Mouse (Mus musculus): ENCODE measurements around the gene Gm17509. TPM values are rescaled to one million over a fixed set of nuclear protein-coding genes. Genes with fewer than 3 reads are reported as not detected.
"Not testable (repeated sequence)": the region's sequence is repeated elsewhere in the genome, so short reads cannot be mapped to it uniquely, and the experiment has no call there.

Gene Gm17509
- polyA plus RNA-seq, 1 experiment from 2014 or later = 0.37 TPM

DNA sequence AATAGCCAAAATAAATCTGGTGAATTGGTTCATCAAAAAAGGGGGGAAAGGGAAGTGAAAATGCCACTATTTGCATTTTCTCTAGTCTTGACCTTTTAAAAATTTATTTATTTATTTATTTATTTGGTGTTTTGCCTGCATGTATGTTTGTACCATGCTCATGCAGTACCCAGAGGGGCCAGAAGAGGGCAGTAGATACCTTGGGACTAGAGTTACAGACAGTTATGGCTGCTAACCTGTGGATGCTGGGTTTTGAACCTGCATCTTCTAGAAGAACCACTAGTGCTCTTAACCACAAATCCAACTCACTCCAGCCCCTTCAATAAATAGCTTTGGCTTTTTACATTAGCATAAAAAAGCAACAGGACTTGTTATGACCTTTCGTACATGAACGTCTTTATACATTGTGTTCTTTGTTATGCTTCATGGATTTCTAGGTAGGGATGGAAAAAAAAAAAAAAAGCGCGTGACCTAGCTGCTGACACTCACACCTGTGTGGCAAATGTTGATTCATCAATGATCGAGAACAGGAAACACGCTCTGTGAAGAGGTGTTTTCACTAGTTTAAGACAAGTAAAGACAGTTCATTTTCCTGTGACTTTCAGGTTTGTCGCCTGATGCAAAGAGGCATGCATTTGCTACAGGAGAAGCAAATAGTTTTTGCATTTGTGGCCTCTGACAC, 22.3 kb downstream of the Gm17509 start:
- Histone ChIP-seq H3K4me1 (ENCODE audit: control insufficient read depth, insufficient read depth, low read length) (no peaks in the 10 kb centered on the region), H3K27me3 (ENCODE audit: control insufficient read depth, insufficient read depth, low read length) (no peaks in the 10 kb centered on the region), H3K9me3 (ENCODE audit: control insufficient read depth, low read length) (no peaks in the 10 kb centered on the region), H3K9ac (ENCODE audit: low read length) (no peak overlapping the region), H3K36me3 (ENCODE audit: control insufficient read depth, insufficient read depth, low read length) (no peaks in the 10 kb centered on the region), H3K4me2 (ENCODE audit: low read depth) (no peak overlapping the region), H3K4me3 (ENCODE audit: low read depth, low read length) (no peak overlapping the region), H3K27ac (ENCODE audit: low read depth, low read length) (no peak overlapping the region)
- ATAC-seq (ENCODE audit: insufficient read depth, low FRiP score, low TSS enrichment) = no peak
- WGBS = 89% methylated on average over 7 of the region's 7 CpGs
- DNase-seq (ENCODE audit: low spot score) = peak; percentile 77

DNA sequence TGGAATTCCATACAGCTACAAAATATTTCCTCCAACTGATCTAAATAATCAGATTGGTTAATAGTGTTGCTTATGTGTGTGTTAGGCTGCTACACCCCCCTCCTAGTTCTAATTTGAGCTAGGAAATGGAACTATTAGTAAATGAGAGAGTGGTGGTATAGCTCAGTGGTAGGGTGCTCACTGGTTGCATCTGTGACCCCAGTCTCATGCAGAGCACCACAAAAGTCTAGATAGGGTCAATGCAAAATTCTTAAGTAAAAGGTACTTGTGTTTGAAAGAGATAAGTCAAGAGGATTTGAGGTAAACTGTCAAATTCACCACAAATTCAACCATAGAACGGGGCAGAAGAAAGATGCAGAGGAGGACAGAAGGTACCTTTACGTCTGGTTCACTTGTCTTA, 23.2 kb downstream of the Gm17509 start:
- Histone ChIP-seq H3K27me3 (ENCODE audit: control insufficient read depth, insufficient read depth, low read length) (no peaks in the 10 kb centered on the region), H3K4me1 (ENCODE audit: control insufficient read depth, insufficient read depth, low read length) (no peaks in the 10 kb centered on the region), H3K36me3 (ENCODE audit: control insufficient read depth, insufficient read depth, low read length) (no peaks in the 10 kb centered on the region), H3K4me2 (ENCODE audit: low read depth) (no peak overlapping the region), H3K4me3 (ENCODE audit: low read depth, low read length) (no peak overlapping the region), H3K9me3 (ENCODE audit: control insufficient read depth, low read length) (no peaks in the 10 kb centered on the region), H3K9ac (ENCODE audit: low read length) (no peak overlapping the region), H3K27ac (ENCODE audit: low read depth, low read length) (no peak overlapping the region)
- DNase-seq (ENCODE audit: low spot score) (no peak), ATAC-seq (ENCODE audit: insufficient read depth, low FRiP score, low TSS enrichment) (no peak)
- WGBS = 95% methylated on average over 2 of the region's 2 CpGs

DNA sequence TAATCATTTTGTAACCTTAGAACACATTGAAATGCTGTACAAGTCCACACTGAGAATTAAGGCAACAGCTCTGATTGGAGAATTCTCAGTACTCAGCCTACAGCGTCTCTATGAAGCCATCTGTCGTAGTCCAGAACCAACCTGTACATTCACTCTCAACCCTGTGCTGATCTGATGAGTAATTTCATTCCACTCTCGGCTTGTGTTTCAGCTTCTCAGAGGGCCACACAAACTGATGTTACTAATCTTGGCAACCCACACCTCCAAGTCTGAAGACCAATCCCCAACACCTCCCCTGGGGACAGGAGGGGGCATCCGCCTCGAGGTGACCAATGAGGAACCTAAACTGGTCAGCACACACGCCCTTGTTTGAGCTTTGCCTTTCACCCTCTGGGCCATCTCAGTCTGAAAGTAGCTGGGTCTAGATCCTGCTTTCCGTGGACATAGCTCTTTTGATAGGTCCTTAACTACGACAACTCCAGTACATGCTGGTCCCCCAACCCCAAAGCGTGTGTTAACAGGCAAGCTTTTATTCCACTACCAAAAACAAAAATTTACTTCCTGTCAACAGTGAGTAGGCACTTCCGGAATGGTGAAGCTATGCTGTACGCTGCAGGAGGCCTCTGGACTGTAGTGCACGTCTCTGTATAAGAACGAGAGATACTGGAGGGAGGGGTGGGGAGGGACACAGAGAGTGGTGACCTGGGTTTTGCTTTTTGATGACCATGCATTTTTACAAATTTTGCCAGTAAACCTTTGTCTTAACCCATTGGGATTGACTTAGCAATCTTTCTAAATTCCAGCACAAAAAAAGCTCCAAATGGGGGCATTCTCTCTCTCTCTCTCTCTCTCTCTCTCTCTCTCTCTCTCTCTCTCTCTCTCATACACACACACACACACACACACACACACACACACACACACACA, 25.0 kb downstream of the Gm17509 start:
- no peaks in the 10 kb centered on the region for H3K4me1 ChIP-seq (ENCODE audit: control insufficient read depth, insufficient read depth, low read length)
- no peak overlapping the region for H3K9ac ChIP-seq (ENCODE audit: low read length)
- DNase-seq (ENCODE audit: low spot score) (no peak), ATAC-seq (ENCODE audit: insufficient read depth, low FRiP score, low TSS enrichment) (no peak)
- H3K9me3 ChIP-seq (ENCODE audit: control insufficient read depth, low read length) = no peaks in the 10 kb centered on the region
- no peak overlapping the region for H3K27ac ChIP-seq (ENCODE audit: low read depth, low read length)
- no peak overlapping the region for H3K4me3 ChIP-seq (ENCODE audit: low read depth, low read length)
- no peaks in the 10 kb centered on the region for H3K36me3 ChIP-seq (ENCODE audit: control insufficient read depth, insufficient read depth, low read length)
- H3K27me3 ChIP-seq (ENCODE audit: control insufficient read depth, insufficient read depth, low read length) = no peaks in the 10 kb centered on the region
- H3K4me2 ChIP-seq (ENCODE audit: low read depth) = no peak overlapping the region
- WGBS = 91% methylated on average over 13 of the region's 13 CpGs

DNA sequence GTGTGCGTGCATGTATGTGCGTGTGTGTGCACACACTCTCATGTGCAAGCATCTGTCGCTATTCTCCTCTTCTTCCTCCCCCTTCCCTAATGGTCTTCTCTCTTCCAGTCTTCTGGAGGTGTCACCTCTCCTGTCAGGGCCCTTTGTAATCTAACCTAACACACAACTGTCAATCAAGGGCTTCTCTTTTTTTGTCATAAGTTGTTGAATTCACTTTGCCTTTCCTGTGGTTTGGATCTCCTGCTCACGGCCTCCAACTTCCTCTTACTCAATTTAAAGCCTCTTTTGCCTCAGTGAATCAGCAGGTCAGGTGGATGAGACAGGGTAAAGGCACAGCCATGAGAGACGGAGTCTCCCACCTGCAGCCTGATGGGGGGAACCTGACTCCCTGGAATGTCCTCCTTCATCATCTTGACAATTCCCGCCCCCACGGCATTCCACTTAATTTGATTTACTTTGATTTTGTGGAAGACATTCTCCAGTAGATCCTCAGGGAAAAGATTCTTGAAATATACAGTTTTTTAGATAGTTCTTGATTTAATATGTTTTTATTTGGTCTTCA, 27.4 kb downstream of the Gm17509 start:
- WGBS = 72% methylated on average over 7 of the region's 7 CpGs
- no peaks in the 10 kb centered on the region for H3K27me3 ChIP-seq (ENCODE audit: control insufficient read depth, insufficient read depth, low read length)

DNA sequence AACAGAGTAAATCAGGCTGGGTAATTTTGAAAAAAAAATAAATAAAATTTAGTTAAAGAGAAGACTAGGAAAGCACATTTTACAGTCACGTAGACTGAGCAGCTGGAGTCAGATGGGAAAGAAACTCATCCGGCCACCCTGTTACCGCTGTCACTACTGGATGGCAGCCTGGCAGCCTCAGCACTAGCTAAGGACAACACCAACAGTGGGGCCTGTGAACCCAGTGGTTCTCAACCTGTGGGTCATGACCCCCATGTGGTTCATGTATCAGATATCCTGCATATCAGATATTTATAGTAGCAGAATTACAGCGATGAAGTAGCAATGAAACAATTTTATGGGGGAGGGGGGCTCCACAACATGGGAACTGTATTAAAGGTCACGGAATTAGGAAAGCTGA, 28.7 kb downstream of the Gm17509 start:
- H3K9ac ChIP-seq (ENCODE audit: low read length) = no peak overlapping the region
- no peak overlapping the region for H3K4me3 ChIP-seq (ENCODE audit: low read depth, low read length)
- no peak overlapping the region for H3K27ac ChIP-seq (ENCODE audit: low read depth, low read length)
- no peaks in the 10 kb centered on the region for H3K4me1 ChIP-seq (ENCODE audit: control insufficient read depth, insufficient read depth, low read length)
- WGBS = 90% methylated on average over 5 of the region's 5 CpGs
- no peaks in the 10 kb centered on the region for H3K27me3 ChIP-seq (ENCODE audit: control insufficient read depth, insufficient read depth, low read length)
- H3K36me3 ChIP-seq (ENCODE audit: control insufficient read depth, insufficient read depth, low read length) = no peaks in the 10 kb centered on the region
- H3K9me3 ChIP-seq (ENCODE audit: control insufficient read depth, low read length) = no peaks in the 10 kb centered on the region
- H3K4me2 ChIP-seq (ENCODE audit: low read depth) = no peak overlapping the region
- DNase-seq (ENCODE audit: low spot score) (no peak), ATAC-seq (ENCODE audit: insufficient read depth, low FRiP score, low TSS enrichment) (no peak)

More for the DNA sequence above, 27.4 kb downstream of the Gm17509 start:
- Histone ChIP-seq H3K4me2 (ENCODE audit: low read depth) (no peak overlapping the region), H3K4me3 (ENCODE audit: low read depth, low read length) (no peak overlapping the region), H3K9me3 (ENCODE audit: control insufficient read depth, low read length) (no peaks in the 10 kb centered on the region), H3K27ac (ENCODE audit: low read depth, low read length) (no peak overlapping the region), H3K4me1 (ENCODE audit: control insufficient read depth, insufficient read depth, low read length) (no peaks in the 10 kb centered on the region), H3K9ac (ENCODE audit: low read length) (no peak overlapping the region), H3K36me3 (ENCODE audit: control insufficient read depth, insufficient read depth, low read length) (no peaks in the 10 kb centered on the region)
- DNase-seq (ENCODE audit: low spot score) (no peak), ATAC-seq (ENCODE audit: insufficient read depth, low FRiP score, low TSS enrichment) (no peak)

DNA sequence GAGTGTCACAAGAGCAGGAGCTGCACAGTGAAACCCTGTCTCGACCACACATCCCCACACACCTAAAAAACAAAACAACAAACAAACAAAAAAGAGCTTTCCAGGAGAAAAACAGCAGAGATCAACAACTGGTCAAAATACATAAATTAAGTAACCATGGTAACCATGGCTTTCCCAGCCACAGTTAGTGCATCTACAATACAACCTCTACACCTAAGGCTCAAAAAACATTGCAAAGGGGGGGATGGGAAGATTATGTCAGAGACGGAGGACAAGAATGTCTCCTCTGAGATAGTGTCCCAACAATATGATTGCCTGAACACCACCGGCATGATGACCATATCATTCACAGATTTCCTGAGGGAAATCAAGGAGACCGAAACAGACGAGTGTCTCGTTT, 35.5 kb downstream of the Gm17509 start:
- no peak overlapping the region for H3K4me3 ChIP-seq (ENCODE audit: low read depth, low read length)
- 88% methylated on average over 6 of the region's 6 CpGs for WGBS
- H3K4me2 ChIP-seq (ENCODE audit: low read depth) = no peak overlapping the region
- ATAC-seq (ENCODE audit: insufficient read depth, low FRiP score, low TSS enrichment) = no peak
- no peak overlapping the region for H3K9ac ChIP-seq (ENCODE audit: low read length)
- H3K4me1 ChIP-seq (ENCODE audit: control insufficient read depth, insufficient read depth, low read length) = no peaks in the 10 kb centered on the region
- H3K36me3 ChIP-seq (ENCODE audit: control insufficient read depth, insufficient read depth, low read length) = no peaks in the 10 kb centered on the region
- DNase-seq (ENCODE audit: low spot score) = no peak
- H3K27me3 ChIP-seq (ENCODE audit: control insufficient read depth, insufficient read depth, low read length) = no peaks in the 10 kb centered on the region
- no peak overlapping the region for H3K27ac ChIP-seq (ENCODE audit: low read depth, low read length)
- no peaks in the 10 kb centered on the region for H3K9me3 ChIP-seq (ENCODE audit: control insufficient read depth, low read length)

DNA sequence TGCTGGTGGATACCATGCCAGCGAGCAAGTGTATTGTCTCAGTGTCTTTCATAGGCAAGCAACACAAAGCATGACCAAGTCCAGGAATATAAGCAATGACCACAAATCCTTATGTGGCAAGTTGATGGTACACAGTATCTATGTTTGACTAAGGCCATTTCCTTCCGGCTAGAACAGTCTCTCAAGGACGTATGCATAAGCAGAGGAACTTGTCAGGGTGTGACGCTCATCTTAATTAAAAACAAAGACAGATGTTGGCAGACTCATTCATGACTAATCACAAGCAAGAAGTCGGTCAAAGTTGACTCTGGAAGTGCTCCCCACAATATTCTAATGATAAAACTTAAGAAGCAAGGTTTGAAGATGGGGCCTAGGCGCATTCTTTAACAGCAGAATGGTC, 37.6 kb downstream of the Gm17509 start:
- no peaks in the 10 kb centered on the region for H3K4me1 ChIP-seq (ENCODE audit: control insufficient read depth, insufficient read depth, low read length)
- no peaks in the 10 kb centered on the region for H3K36me3 ChIP-seq (ENCODE audit: control insufficient read depth, insufficient read depth, low read length)
- no peak overlapping the region for H3K4me3 ChIP-seq (ENCODE audit: low read depth, low read length)
- H3K4me2 ChIP-seq (ENCODE audit: low read depth) = no peak overlapping the region
- 87% methylated on average over 6 of the region's 6 CpGs for WGBS
- no peak overlapping the region for H3K27ac ChIP-seq (ENCODE audit: low read depth, low read length)
- H3K27me3 ChIP-seq (ENCODE audit: control insufficient read depth, insufficient read depth, low read length) = no peaks in the 10 kb centered on the region
- H3K9me3 ChIP-seq (ENCODE audit: control insufficient read depth, low read length) = no peaks in the 10 kb centered on the region
- no peak overlapping the region for H3K9ac ChIP-seq (ENCODE audit: low read length)
- DNase-seq (ENCODE audit: low spot score) (no peak), ATAC-seq (ENCODE audit: insufficient read depth, low FRiP score, low TSS enrichment) (no peak)

DNA sequence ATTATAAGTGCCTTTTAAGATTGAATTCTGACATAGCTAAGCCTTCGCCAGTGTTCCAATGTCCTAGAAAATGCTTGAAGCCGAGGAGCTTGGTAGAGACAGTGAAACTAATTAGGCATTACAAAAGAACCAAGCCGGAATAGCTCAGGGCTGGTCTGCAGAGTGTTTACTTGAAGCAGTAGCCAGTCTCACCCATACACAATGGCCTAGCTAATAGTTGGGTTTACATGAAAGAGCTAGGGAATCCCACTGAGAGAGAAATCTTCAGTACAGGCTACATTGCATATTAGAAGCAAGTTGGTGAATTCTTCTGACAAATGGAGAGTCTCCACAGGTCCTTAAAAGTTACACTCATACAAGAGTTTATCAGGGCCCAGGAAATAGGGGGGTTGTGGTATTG, 40.0 kb downstream of the Gm17509 start:
- not testable (repeated sequence) for ATAC-seq (ENCODE audit: insufficient read depth, low FRiP score, low TSS enrichment); H3K4me2 ChIP-seq (ENCODE audit: low read depth); H3K9ac ChIP-seq (ENCODE audit: low read length); H3K9me3 ChIP-seq (ENCODE audit: control insufficient read depth, low read length); DNase-seq (ENCODE audit: low spot score); H3K36me3 ChIP-seq (ENCODE audit: control insufficient read depth, insufficient read depth, low read length); H3K27ac ChIP-seq (ENCODE audit: low read depth, low read length); H3K4me3 ChIP-seq (ENCODE audit: low read depth, low read length); H3K4me1 ChIP-seq (ENCODE audit: control insufficient read depth, insufficient read depth, low read length); H3K27me3 ChIP-seq (ENCODE audit: control insufficient read depth, insufficient read depth, low read length)
- 62% methylated on average over 3 of the region's 3 CpGs for WGBS
